Mouse (Mus musculus) gastrocnemius, adult 18-20 months (tissue): ENCODE measurements at regions not wholly inside any gene's neighbourhood (a gene's known extent, or its start where the extent isn't known, plus 50 kb on each side); places are given as distances from the start of the nearest gene placed in this dataset.
"Not testable (repeated sequence)": the region's sequence is repeated elsewhere in the genome, so short reads cannot be mapped to it uniquely, and the experiment has no call there.

Source experiments
- DNase-seq: peaks from one replicate; pipeline ENCODE4 v3.0.0; 2021; ENCODE audit warnings: low spot score

DNA sequence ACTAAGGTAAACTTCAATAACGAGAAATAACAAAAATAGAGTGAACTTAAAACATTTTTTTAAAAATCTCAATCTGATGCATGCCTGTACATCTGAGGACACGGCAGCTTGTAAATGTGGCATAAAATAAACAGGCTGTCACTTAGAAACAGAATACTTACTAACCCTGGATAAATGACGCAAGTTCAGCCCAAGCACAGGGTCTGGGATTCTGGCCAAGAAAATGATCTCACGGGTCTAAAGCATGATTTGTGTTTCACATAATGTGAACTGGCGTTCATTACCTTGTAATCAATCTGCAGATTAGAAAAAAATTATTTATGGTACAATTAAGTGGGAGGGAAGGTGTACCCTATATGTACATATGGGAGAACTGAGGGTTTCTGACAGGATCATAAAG, 512.1 kb upstream of the Vrk2 start:
- no peak for DNase-seq

- DNase-seq, result no peak
Observed at GRCm38 (mm10) chr11:27102906-27103305, 509.1 kb upstream of the Vrk2 start.

GRCm38 (mm10) chr11:27102045-27102444, 508.2 kb upstream of the Vrk2 start:
- no peak for DNase-seq

- no peak for DNase-seq
Observed at GRCm38 (mm10) chr11:27096615-27097014, 502.8 kb upstream of the Vrk2 start.

- DNase-seq, result not testable (repeated sequence)
Observed at GRCm38 (mm10) chr11:27095460-27095859, 501.7 kb upstream of the Vrk2 start.

GRCm38 (mm10) chr11:27086516-27086915, 492.7 kb upstream of the Vrk2 start:
- DNase-seq, result no peak

DNA sequence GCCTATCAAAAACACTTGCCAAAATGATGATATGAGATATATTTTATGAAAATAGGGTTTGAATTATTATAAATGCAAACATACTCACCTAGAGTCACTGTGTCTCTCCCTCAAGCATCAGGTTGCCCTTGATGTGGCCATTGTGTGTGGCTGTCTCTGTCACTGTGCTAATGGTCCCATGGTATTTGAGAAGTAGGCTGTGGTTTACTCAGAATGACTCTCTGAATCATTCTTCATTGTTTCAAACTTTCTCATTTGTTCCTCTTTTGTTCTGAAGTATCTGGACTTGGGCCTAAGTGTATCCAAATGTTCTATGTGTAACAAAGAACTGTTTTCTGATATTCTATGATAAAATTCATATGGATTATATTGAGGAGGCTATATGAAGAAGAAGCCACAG, 487.4 kb upstream of the Vrk2 start:
- no peak for DNase-seq

GRCm38 (mm10) chr11:27070381-27070780, 476.6 kb upstream of the Vrk2 start:
- DNase-seq, result no peak

- DNase-seq, result no peak
Observed at GRCm38 (mm10) chr11:27027243-27027852, 433.5 kb upstream of the Vrk2 start.

DNA sequence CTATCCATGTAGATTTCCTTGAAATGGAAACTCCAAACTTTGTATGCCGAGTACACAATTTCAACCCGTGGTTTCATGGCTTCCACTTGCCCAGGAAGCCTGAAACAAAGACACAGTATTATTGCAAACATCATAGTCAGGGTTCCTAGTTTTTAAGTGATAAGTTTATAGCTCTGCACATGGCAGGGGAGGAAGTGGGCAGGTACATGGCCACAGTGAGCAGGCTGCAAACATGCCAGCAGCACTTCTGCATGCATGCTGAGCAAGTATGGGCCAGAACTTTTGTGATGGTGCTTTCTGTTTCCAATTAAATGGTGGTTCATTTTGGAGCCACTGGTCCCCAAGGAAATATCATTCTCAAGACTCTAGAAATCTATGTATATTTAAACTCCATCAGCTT, 431.7 kb upstream of the Vrk2 start:
- no peak for DNase-seq

DNA sequence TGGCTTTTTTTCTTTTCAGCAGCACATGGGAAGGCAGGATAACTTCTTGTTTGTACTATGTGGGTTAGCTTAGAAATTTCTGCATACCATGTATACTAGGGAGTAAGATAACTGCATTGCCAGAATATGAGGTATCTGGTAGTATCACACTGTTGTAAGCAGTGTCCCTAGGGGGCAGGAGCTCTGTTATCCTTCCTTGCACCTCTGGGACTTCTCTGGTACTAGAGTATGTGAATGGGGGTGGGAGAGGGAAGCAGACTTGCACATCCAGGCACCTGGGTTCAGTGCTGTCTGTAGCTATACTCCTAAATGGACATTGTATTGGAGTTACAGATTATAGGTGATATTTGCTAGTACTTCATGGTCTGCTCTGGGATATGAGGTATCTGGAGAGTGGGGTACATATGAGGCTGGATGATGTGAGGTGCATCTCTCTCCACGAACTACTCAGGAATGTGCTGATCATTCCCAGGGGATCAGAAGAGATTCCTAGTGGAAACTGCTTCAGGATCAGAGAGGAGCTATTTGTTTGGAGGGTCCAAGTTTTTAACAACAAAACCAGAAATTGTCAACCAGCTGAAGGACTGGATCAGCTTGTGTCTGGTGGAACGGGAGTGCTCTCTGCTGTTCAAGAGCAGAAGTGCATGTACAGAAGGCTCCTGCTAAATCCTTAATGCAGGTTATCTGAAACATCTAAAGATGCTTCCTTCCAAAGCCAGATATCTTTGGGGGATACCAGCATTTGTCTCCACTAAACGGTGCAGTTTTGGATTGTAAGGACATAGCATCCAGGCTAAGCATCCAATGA, 402.7 kb upstream of the Vrk2 start:
- no peak for DNase-seq

DNA sequence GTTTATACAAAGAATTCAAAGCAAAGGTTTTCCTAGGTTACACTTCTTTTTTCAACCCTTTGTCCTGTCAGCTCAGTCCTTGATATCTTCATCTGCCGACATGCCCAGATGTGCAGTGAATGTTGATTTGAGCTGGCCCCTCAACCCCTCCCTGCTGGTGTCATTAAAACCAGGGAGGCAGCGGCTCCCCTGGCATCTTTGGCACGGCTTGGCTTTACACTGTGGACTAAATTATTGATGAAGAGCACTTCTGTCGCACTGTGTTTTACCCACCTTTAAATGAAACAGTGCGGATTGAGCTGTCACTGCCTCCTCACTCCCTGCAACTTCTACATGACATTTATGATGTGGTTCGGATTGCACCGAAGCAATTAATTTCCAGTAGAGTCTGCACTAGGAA, 387.4 kb upstream of the Vrk2 start:
- no peak for DNase-seq

GRCm38 (mm10) chr11:26972533-26973081, 378.8 kb upstream of the Vrk2 start:
- DNase-seq, result no peak

GRCm38 (mm10) chr11:26971161-26971560, 377.4 kb upstream of the Vrk2 start:
- DNase-seq, result no peak

DNA sequence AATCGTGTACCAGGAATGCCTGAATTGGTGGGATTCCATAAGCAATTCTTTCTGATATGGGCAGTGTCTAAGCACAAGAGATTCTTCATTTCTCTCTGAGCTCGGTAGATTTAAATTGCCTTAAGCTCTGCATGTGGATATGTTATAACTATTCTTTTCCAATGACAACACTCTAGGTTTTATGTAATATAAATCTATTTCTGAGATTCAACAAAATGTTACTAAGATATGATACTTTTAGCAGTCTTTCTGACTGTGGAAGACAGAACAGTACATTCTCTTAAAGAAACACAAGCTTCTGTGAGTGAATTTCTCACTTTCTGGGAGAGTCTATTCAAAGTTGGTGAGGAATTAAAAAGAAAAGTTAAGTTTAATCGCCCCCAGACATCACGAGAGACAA, 373.6 kb upstream of the Vrk2 start:
- no peak for DNase-seq

DNA sequence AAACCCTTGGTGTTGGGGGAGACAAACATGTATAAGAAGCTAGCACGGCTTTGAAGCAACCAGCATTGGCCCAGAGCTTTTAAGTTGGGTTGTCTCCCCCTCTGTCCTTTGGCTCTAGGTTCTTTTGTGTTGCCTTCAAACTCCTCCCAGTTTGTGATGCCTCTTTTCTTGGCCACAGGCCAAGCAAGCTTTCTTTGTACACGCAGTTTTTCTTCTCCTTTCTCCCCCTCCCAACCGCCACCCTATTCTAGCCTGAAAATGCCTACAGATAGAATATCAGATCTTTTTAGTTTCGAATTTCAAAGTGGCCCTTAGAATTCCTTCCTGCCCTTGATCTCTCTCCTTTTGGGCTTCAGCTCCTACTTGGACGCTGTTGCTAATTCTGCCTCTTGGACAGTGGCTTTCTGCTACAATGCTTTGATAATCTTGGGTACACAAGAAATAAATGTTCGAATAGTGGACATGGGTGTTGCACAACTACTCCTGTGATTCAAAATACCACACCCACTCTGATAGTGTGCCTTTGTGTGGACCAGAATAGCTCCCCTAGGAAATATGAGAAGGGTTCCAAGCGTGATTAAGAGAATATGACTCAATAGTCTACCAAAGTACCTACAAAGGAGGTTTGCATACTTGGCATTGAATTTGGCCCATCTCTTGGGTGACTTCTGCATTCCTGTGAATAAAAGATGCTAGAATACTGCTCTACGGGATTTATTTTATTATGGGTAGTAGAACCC, 369.3 kb upstream of the Vrk2 start:
- DNase-seq, result no peak

DNA sequence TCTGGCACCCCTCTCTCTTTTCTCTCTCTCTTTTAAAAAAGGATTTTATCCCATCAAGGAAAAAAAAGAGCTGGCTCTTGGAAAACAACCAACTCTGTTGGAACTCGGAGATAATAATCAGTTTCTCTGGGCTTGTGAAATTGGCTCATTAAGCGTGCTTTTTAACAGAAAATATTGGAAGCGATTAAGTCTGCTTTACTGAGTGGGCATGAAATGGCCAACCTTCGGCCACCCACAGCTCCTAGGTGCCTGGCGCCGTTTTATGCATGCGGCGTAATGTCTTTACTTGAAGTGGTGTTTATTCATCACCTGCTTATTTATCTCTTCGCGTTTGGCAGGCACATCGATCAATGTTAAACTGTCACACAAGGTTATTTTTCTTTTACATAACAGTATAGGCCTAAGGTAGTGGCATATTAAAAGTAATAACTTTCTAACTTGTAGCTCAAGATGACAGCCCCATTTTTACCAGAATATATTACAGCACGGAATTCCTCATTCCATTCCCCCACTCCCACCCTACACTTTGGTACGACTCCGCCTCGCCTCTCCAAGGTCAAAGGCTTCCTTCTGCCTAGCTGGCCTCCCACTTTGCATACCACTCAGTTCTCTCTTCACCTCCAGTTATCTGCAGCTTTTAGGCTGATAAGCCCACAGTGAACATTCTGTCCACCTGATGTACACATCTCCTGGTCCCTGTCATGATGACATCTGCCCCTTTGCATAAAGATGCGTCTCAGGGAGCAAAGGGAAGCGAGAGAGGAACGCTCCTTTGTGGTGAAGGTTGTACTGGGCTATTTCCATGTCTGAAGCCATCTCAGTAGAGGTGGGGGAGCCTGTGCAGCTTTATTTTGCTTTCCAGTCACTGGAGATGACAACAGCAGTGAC, 368.5 kb upstream of the Vrk2 start:
- no peak for DNase-seq

DNA sequence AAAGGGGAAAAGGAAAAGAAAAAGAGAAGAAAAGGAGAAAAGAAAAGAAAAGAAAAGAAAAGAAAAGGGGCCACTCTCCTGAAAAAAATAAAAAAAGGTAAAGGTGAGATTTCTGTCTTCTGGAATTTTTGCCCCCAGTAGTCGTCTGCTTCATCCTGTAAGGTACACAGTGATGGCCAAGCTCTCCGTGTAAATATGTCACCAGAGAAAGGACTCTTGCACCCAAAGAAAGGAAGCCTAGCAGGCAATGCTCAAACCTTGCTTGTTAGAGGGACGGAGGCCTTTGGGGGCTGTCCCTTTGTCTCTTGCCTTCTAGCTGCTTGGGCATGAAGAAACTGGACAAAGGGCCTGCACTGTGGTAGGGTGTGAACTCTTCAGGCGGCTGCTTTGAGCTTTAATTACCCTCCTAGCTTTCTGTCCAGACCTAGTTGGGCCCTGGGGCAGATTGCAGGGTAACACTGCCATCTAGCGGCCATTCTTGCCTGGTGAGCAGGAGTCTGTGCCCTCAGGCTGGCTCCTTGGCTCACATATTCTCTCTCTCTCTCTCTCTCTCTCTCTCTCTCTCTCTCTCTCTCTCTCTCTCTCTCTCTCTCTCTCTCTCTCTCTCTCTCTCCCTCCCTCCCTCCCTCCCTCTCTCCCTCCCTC, 367.7 kb upstream of the Vrk2 start:
- DNase-seq, result peak; percentile 45

- no peak for DNase-seq
Observed at GRCm38 (mm10) chr11:26956153-26956552, 362.4 kb upstream of the Vrk2 start.

DNA sequence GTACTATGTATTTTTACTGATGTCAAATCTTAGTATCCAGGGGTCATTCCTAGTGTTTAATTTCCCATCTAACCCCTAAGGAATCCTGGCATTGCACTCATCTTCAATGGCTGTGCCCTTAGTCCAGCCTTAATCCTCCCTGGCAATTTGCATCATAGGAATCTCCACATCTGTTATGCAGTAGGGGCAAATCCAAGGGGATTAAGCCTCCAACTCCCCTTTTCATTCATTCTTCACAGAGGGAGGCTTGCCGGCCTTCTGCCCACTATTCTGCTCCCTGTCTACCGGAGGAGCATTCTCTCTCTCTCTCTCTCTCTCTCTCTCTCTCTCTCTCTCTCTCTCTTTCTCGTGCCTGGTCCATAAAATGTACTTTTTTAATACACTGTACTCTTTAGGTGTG, 338.0 kb upstream of the Vrk2 start:
- DNase-seq, result no peak

GRCm38 (mm10) chr11:26907099-26907498, 313.3 kb upstream of the Vrk2 start:
- DNase-seq, result no peak
